Mouse (Mus musculus) bone marrow, adult 2 months (tissue): ENCODE measurements around the gene Vcp.

Experiments
- CTCF ChIP-seq: fragments of 200-500 bp; IDR thresholded peaks from 2 replicates; pipeline ENCODE4 v1.5.1; 2011; ENCODE audit warnings: low read length, control low read depth; ENCODE audit not compliant: control insufficient read depth, insufficient read depth
- POLR2A ChIP-seq: fragments of 200-500 bp; IDR thresholded peaks from 2 replicates; pipeline ENCODE4 v1.6.1; 2011; ENCODE audit warnings: low read depth, mild to moderate bottlenecking, control low read depth, low read length, borderline replicate concordance; ENCODE audit not compliant: control insufficient read depth

- TF ChIP-seq CTCF (peak; percentile 17; the same call in 1 of the 2 replicates), POLR2A (no peak)
Measured at GRCm38 (mm10) chr4:42965039-42965719, 35.1 kb downstream of the Vcp start.
